Mouse (Mus musculus): ENCODE measurements at regions not wholly inside any gene's neighbourhood (a gene's known extent, or its start where the extent isn't known, plus 50 kb on each side); places are given as distances from the start of the nearest gene placed in this dataset.

- DNase-seq = peak; percentile 46 to 47
These were observed 109.7 kb upstream of the Egln3 start for GRCm38 (mm10) chr12:54313211-54313845.

GRCm38 (mm10) chr12:54312522-54313210 lies 109.0 kb upstream of the Egln3 start:
- no peak for DNase-seq

GRCm38 (mm10) chr12:54311896-54312521 lies 108.3 kb upstream of the Egln3 start:
- DNase-seq = no peak

- DNase-seq = no peak
These were observed 106.2 kb upstream of the Egln3 start for GRCm38 (mm10) chr12:54309874-54310273.

- DNase-seq = no peak
These were observed 105.6 kb upstream of the Egln3 start for GRCm38 (mm10) chr12:54309219-54309618.

GRCm38 (mm10) chr12:54305135-54305630 lies 101.5 kb upstream of the Egln3 start:
- DNase-seq = no peak

- DNase-seq = no peak
These were observed 100.1 kb upstream of the Egln3 start for GRCm38 (mm10) chr12:54303746-54304145.

GRCm38 (mm10) chr12:54299506-54299905 lies 95.8 kb upstream of the Egln3 start:
- no peak for DNase-seq

- peak; percentile 2 to 4 for DNase-seq
These were observed 89.6 kb upstream of the Egln3 start for GRCm38 (mm10) chr12:54293248-54293647.

- DNase-seq = no peak
These were observed 86.7 kb upstream of the Egln3 start for GRCm38 (mm10) chr12:54290311-54290710.

- no peak for DNase-seq
These were observed 85.1 kb upstream of the Egln3 start for GRCm38 (mm10) chr12:54288747-54289146.

GRCm38 (mm10) chr12:54288041-54288502 lies 84.4 kb upstream of the Egln3 start:
- DNase-seq = no peak

- DNase-seq = no peak
These were observed 83.5 kb upstream of the Egln3 start for GRCm38 (mm10) chr12:54286911-54287819.

GRCm38 (mm10) chr12:54283646-54284045 lies 80.0 kb upstream of the Egln3 start:
- DNase-seq = no peak

- DNase-seq = no peak
These were observed 79.4 kb upstream of the Egln3 start for GRCm38 (mm10) chr12:54283011-54283410.

- DNase-seq = no peak
These were observed 78.7 kb upstream of the Egln3 start for GRCm38 (mm10) chr12:54282281-54282921.

GRCm38 (mm10) chr12:54280457-54280856 lies 76.8 kb upstream of the Egln3 start:
- DNase-seq = no peak

- DNase-seq = no peak
These were observed 76.3 kb upstream of the Egln3 start for GRCm38 (mm10) chr12:54280001-54280400.

GRCm38 (mm10) chr12:54276978-54277537 lies 73.4 kb upstream of the Egln3 start:
- DNase-seq = no peak

- no peak for DNase-seq
These were observed 69.8 kb upstream of the Egln3 start for GRCm38 (mm10) chr12:54273506-54273905.

- no peak for DNase-seq
These were observed 69.0 kb upstream of the Egln3 start for GRCm38 (mm10) chr12:54272696-54273095.

- DNase-seq = no peak
These were observed 68.6 kb upstream of the Egln3 start for GRCm38 (mm10) chr12:54272226-54272625.
